Mouse (Mus musculus) forebrain, embryonic 11.5 days (tissue): ENCODE measurements around the gene Abhd10. TPM values are rescaled to one million over a fixed set of nuclear protein-coding genes. Genes with fewer than 3 reads are reported as not detected.

Experiments used
- ATAC-seq: fragments of 200-750 bp; cut with Nextera tagmentation; replicated peaks from 2 replicates; pipeline ENCODE4 v1.8.0; 2017; ENCODE audit warnings: moderate TSS enrichment; ENCODE audit not compliant: low FRiP score
- DNase-seq: peaks from one replicate; pipeline ENCODE4 v3.0.0-alpha.2; 2017; ENCODE audit warnings: low spot score
- H3K27ac ChIP-seq: fragments of 300-500 bp; sonication (generic); 2 replicates; pipeline ENCODE4 v1.5.1; 2014; ENCODE audit warnings: low read depth, low read length
- H3K27me3 ChIP-seq: fragments of 300-500 bp; sonication (generic); 2 replicates; pipeline ENCODE4 v1.6.1; 2014; ENCODE audit warnings: mild to moderate bottlenecking, low read length, mixed read lengths; ENCODE audit not compliant: control insufficient read depth, insufficient read depth
- H3K36me3 ChIP-seq: fragments of 300-500 bp; sonication (generic); 2 replicates; pipeline ENCODE4 v1.6.1; 2014; ENCODE audit warnings: mild to moderate bottlenecking, low read length, moderate library complexity, mixed read lengths; ENCODE audit not compliant: control insufficient read depth, insufficient read depth
- H3K4me1 ChIP-seq: fragments of 300-500 bp; sonication (generic); replicated peaks from 2 replicates; pipeline ENCODE4 v1.6.1; 2014; ENCODE audit warnings: low read length, mixed read lengths; ENCODE audit not compliant: control insufficient read depth, insufficient read depth
- H3K4me2 ChIP-seq: fragments of 300-500 bp; sonication (generic); 2 replicates; pipeline ENCODE4 v1.6.1; 2014; ENCODE audit warnings: low read depth, mild to moderate bottlenecking, low read length, moderate library complexity, mixed read lengths; ENCODE audit not compliant: severe bottlenecking
- H3K4me3 ChIP-seq: fragments of 300-500 bp; sonication (generic); 2 replicates; pipeline ENCODE4 v1.5.1; 2014; ENCODE audit warnings: low read depth, low read length
- H3K9ac ChIP-seq: fragments of 300-500 bp; sonication (generic); 2 replicates; pipeline ENCODE4 v1.6.1; 2014; ENCODE audit warnings: low read length
- H3K9me3 ChIP-seq: fragments of 300-500 bp; sonication (generic); 2 replicates; pipeline ENCODE4 v1.6.1; 2016; ENCODE audit warnings: low read length, mixed read lengths; ENCODE audit not compliant: control insufficient read depth
- WGBS: fragments of 180-500 bp; shearing (Covaris S2); extraction: QIAGEN DNeasy Blood & Tissue Kit; methylation state at CpG from one replicate; pipeline ENCODE4 v1.1.7; 2014; 5-methylcytosine and 5-hydroxymethylcytosine counted together
- polyA plus RNA-seq: library from polyadenylated mRNA; unstranded; fragments of >200 nt; fragmentation: Nextera tagmentation; extraction: Ambion mirVana; gene quantifications from 2 replicates; pipeline ENCODE4 v1.2.1, GENCODE M21; 2014

Gene Abhd10
- polyA plus RNA-seq, 1 experiment from 2014 or later, result 36.2 TPM

GRCm38 (mm10) chr16:45767853-45768640 lies 25.3 kb upstream of the Abhd10 start:
- 74% methylated on average over 10 of the region's 10 CpGs for WGBS
- H3K4me1 ChIP-seq, result no peaks in the 10 kb centered on the region
- no peak for ATAC-seq

GRCm38 (mm10) chr16:45767434-45767833 lies 24.7 kb upstream of the Abhd10 start:
- no peak overlapping the region for H3K9ac ChIP-seq
- 71% methylated on average over 4 of the region's 4 CpGs for WGBS

More at GRCm38 (mm10) chr16:45767853-45768640, 25.3 kb upstream of the Abhd10 start:
- H3K36me3 ChIP-seq, result no peaks in the 10 kb centered on the region
- no peaks in the 10 kb centered on the region for H3K27me3 ChIP-seq
- no peak overlapping the region for H3K4me2 ChIP-seq
- H3K27ac ChIP-seq, result no peak overlapping the region
- no peak for DNase-seq
- H3K9me3 ChIP-seq, result no peaks in the 10 kb centered on the region
- H3K4me3 ChIP-seq, result no peak overlapping the region
- no peak overlapping the region for H3K9ac ChIP-seq

GRCm38 (mm10) chr16:45765801-45766494 lies 23.2 kb upstream of the Abhd10 start:
- Histone ChIP-seq H3K27ac (no peak overlapping the region), H3K4me3 (no peak overlapping the region), H3K36me3 (no peaks in the 10 kb centered on the region), H3K27me3 (no peaks in the 10 kb centered on the region), H3K9me3 (no peaks in the 10 kb centered on the region), H3K4me1 (no peaks in the 10 kb centered on the region), H3K4me2 (no peak overlapping the region), H3K9ac (no peak overlapping the region)
- ATAC-seq (no peak), DNase-seq (no peak)
- 90% methylated on average over 7 of the region's 7 CpGs for WGBS

More at GRCm38 (mm10) chr16:45767434-45767833, 24.7 kb upstream of the Abhd10 start:
- no peak overlapping the region for H3K27ac ChIP-seq
- H3K4me1 ChIP-seq, result no peaks in the 10 kb centered on the region
- no peaks in the 10 kb centered on the region for H3K9me3 ChIP-seq
- H3K27me3 ChIP-seq, result no peaks in the 10 kb centered on the region
- no peaks in the 10 kb centered on the region for H3K36me3 ChIP-seq
- no peak overlapping the region for H3K4me2 ChIP-seq
- ATAC-seq, result no peak
- H3K4me3 ChIP-seq, result no peak overlapping the region
- DNase-seq, result no peak

- no peaks in the 10 kb centered on the region for H3K4me1 ChIP-seq
- no peak overlapping the region for H3K9ac ChIP-seq
- no peak overlapping the region for H3K4me3 ChIP-seq
- 92% methylated on average over 3 of the region's 3 CpGs for WGBS
- no peak for ATAC-seq
- no peaks in the 10 kb centered on the region; the same call in 1 of the 2 replicates for H3K36me3 ChIP-seq
- no peak for DNase-seq
- H3K27ac ChIP-seq, result no peak overlapping the region
- H3K4me2 ChIP-seq, result no peak overlapping the region
- no peaks in the 10 kb centered on the region for H3K9me3 ChIP-seq
- H3K27me3 ChIP-seq, result no peaks in the 10 kb centered on the region
Measured at GRCm38 (mm10) chr16:45765102-45765501, 22.3 kb upstream of the Abhd10 start.

- whole genome bisulfite sequencing, result 92% methylated on average over 13 of the region's 13 CpGs
- no peak for DNase-seq
- H3K9me3 ChIP-seq, result no peaks in the 10 kb centered on the region
- H3K4me1 ChIP-seq, result no peaks in the 10 kb centered on the region
- H3K9ac ChIP-seq, result no peak overlapping the region
- H3K36me3 ChIP-seq, result no peaks in the 10 kb centered on the region; the same call in 1 of the 2 replicates
- H3K27ac ChIP-seq, result no peak overlapping the region
- H3K27me3 ChIP-seq, result no peaks in the 10 kb centered on the region
- no peak overlapping the region for H3K4me2 ChIP-seq
- ATAC-seq, result no peak
- no peak overlapping the region for H3K4me3 ChIP-seq
Measured at GRCm38 (mm10) chr16:45762859-45763505, 20.2 kb upstream of the Abhd10 start.

GRCm38 (mm10) chr16:45761425-45761824 lies 18.7 kb upstream of the Abhd10 start:
- H3K4me1 ChIP-seq, result no peaks in the 10 kb centered on the region
- H3K27ac ChIP-seq, result no peak overlapping the region
- no peak for DNase-seq
- ATAC-seq, result no peak
- H3K4me3 ChIP-seq, result no peak overlapping the region
- H3K36me3 ChIP-seq, result no peaks in the 10 kb centered on the region; the same call in 1 of the 2 replicates
- H3K9ac ChIP-seq, result no peak overlapping the region
- H3K4me2 ChIP-seq, result no peak overlapping the region
- H3K27me3 ChIP-seq, result no peaks in the 10 kb centered on the region
- WGBS, result 92% methylated on average over 1 of the region's 1 CpGs
- H3K9me3 ChIP-seq, result no peaks in the 10 kb centered on the region

GRCm38 (mm10) chr16:45758726-45759269 lies 16.0 kb upstream of the Abhd10 start:
- no peak overlapping the region for H3K4me2 ChIP-seq
- DNase-seq (no peak), ATAC-seq (no peak)
- no peaks in the 10 kb centered on the region for H3K9me3 ChIP-seq
- H3K27ac ChIP-seq, result no peak overlapping the region
- no peaks in the 10 kb centered on the region; the same call in 1 of the 2 replicates for H3K36me3 ChIP-seq
- no peaks in the 10 kb centered on the region for H3K27me3 ChIP-seq
- H3K4me3 ChIP-seq, result no peak overlapping the region
- WGBS, result 85% methylated on average over 9 of the region's 9 CpGs
- no peak overlapping the region for H3K9ac ChIP-seq
- no peaks in the 10 kb centered on the region for H3K4me1 ChIP-seq

GRCm38 (mm10) chr16:45757421-45758078 lies 14.8 kb upstream of the Abhd10 start:
- no peak for ATAC-seq
- H3K27ac ChIP-seq, result no peak overlapping the region
- no peaks in the 10 kb centered on the region for H3K4me1 ChIP-seq
- H3K4me2 ChIP-seq, result no peak overlapping the region
- H3K9ac ChIP-seq, result no peak overlapping the region
- no peak overlapping the region for H3K4me3 ChIP-seq
- no peaks in the 10 kb centered on the region; the same call in 1 of the 2 replicates for H3K36me3 ChIP-seq
- 87% methylated on average over 12 of the region's 12 CpGs for WGBS
- no peak for DNase-seq
- no peaks in the 10 kb centered on the region for H3K27me3 ChIP-seq
- H3K9me3 ChIP-seq, result no peaks in the 10 kb centered on the region
